Mouse (Mus musculus): ENCODE measurements around the gene Arcn1. TPM values are rescaled to one million over a fixed set of nuclear protein-coding genes. Genes with fewer than 3 reads are reported as not detected.
A peak's percentile ranks its signal among the peaks of the same experiment; 100 is the strongest.

Gene Arcn1
- polyA plus RNA-seq, 1 experiment = 47.9 TPM

DNA sequence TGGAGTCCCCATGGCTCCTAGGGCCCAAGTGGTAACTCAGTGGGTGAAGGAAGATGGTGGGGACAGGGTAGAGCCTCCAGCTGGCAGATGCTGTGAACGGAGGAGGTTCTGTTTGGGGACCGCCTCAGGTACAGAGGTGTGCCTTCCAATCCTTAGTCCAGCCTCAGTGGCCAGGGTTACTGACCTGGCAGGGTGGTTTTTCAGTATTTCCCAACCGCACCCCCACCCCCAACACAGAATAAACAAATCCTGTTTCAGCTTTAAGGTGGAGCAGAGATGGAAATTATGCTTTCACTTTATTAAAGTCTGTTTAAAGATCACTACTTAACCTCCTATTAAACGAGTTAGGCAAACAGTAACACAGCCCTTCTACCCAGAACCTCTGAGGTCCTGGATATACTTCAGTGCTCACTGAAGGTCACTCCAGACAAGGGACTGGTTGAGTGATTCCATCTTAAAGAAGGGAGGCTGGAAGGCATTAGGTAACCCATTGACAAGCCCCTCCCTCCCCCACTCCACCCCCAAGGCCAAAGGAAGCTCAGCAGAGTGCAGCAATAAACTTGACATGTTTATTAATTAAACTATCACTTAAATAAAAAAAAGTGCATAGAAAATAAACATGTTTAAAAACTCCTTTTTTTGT, 35.3 kb upstream of the Arcn1 start, which contains the start of gene Ttc36:
Gene Ttc36, minus strand, starts transcription at position 265 of the 643 bp plus-strand sequence.
- Histone ChIP-seq H3K4me1 (ENCODE audit: control insufficient read depth, insufficient read depth, insufficient read length, low read length) (peaks cover 22% of the 10 kb centered on the region; the same call in 1 of the 2 replicates), H3K36me3 (ENCODE audit: control insufficient read depth, insufficient read depth, low read length) (peaks cover 26% of the 10 kb centered on the region), H3K27me3 (ENCODE audit: control insufficient read depth, insufficient read depth, low read length) (no peaks in the 10 kb centered on the region), H3K27ac (ENCODE audit: insufficient read depth, low read depth, low read length) (no peak within 1 kb of the TSS), H3K4me3 (ENCODE audit: low read depth, low read length) (no peak within 1 kb of the TSS)
- WGBS = 51% methylated on average over 4 of the region's 4 CpGs
- TF ChIP-seq CTCF (IDR thresholded peaks at IDR 0.05; ENCODE audit: extremely low read depth, insufficient read length, insufficient replicate concordance, low read depth, low read length) = no peak
- no peak for TF ChIP-seq POLR2A (IDR thresholded peaks at IDR 0.05; ENCODE audit: low read depth, low read length)

GRCm38 (mm10) chr9:44801669-44802068, 34.0 kb upstream of the Arcn1 start:
- Histone ChIP-seq H3K36me3 (ENCODE audit: control insufficient read depth, insufficient read depth, low read length) (peaks cover 14% of the 10 kb centered on the region), H3K27ac (ENCODE audit: insufficient read depth, low read depth, low read length) (no peak overlapping the region), H3K4me3 (ENCODE audit: low read depth, low read length) (no peak overlapping the region), H3K4me1 (ENCODE audit: control insufficient read depth, insufficient read depth, insufficient read length, low read length) (peaks cover 22% of the 10 kb centered on the region; the same call in 1 of the 2 replicates), H3K27me3 (ENCODE audit: control insufficient read depth, insufficient read depth, low read length) (no peaks in the 10 kb centered on the region)
- 62% methylated on average over 6 of the region's 6 CpGs for WGBS
- TF ChIP-seq CTCF (IDR thresholded peaks at IDR 0.05; ENCODE audit: extremely low read depth, insufficient read length, insufficient replicate concordance, low read depth, low read length) (no peak), POLR2A (IDR thresholded peaks at IDR 0.05; ENCODE audit: low read depth, low read length) (no peak)

GRCm38 (mm10) chr9:44799958-44800324, 32.3 kb upstream of the Arcn1 start:
- WGBS = 19% methylated on average over 9 of the region's 9 CpGs
- H3K27me3 ChIP-seq (ENCODE audit: control insufficient read depth, insufficient read depth, low read length) = no peaks in the 10 kb centered on the region
- no peak for TF ChIP-seq CTCF (IDR thresholded peaks at IDR 0.05; ENCODE audit: extremely low read depth, insufficient read length, insufficient replicate concordance, low read depth, low read length)
- TF ChIP-seq POLR2A (IDR thresholded peaks at IDR 0.05; ENCODE audit: low read depth, low read length) = no peak
- peak overlapping the region; percentile 67; the same call in 1 of the 2 replicates for H3K4me3 ChIP-seq (ENCODE audit: low read depth, low read length)
- H3K4me1 ChIP-seq (ENCODE audit: control insufficient read depth, insufficient read depth, insufficient read length, low read length) = peaks cover 22% of the 10 kb centered on the region; the same call in 1 of the 2 replicates
- peaks cover 4% of the 10 kb centered on the region for H3K36me3 ChIP-seq (ENCODE audit: control insufficient read depth, insufficient read depth, low read length)
- peak overlapping the region; percentile 74 for H3K27ac ChIP-seq (ENCODE audit: insufficient read depth, low read depth, low read length)

DNA sequence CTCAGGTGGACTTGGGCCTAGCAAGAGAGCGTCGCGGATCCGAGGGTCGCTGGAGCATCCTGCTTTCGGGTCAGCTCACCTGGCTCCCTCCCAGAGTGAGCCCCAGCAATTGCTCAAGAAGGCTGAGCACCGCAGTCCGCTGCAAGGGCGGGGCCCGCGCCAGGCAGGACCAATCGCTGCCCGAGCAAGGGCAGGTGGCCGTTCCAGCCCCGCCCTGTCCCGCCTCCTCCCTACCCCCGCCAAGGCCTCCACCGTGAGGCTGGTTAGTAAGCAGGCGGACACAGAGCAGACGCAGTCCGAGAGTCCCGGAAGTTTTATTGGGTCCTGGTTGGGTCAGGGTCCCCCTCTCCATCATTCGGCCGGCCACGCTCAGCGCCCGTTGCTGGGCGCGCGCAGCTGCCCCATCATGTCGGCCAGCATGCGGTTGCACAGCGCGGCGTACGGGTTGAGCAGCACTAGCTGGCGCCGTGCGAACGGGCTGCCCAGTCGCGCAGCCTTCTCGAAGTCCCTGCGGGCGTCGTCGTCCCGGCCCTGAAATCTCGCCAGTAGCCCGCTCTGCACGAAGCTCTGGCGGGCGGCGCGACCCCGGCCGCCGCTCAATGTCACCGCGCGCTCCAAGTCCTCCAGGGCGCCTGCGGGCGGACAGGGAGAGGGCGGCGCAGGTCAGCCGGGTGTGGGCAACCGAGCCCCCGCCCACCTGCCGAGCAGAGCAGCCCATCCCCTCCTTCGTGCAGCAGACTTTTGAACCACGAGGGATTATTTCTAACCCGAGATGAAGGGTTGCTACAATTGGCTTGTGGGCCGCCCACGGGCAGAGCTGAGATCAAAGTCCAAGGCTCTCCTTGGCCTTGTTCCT, 31.7 kb upstream of the Arcn1 start, which contains the start of gene Tmem25:
Gene Tmem25, minus strand, starts transcription at position 206 of the 856 bp plus-strand sequence.
- Histone ChIP-seq H3K27me3 (ENCODE audit: control insufficient read depth, insufficient read depth, low read length) (no peaks in the 10 kb centered on the region), H3K4me3 (ENCODE audit: low read depth, low read length) (peak within 1 kb of the TSS; percentile 67), H3K4me1 (ENCODE audit: control insufficient read depth, insufficient read depth, insufficient read length, low read length) (peaks cover 22% of the 10 kb centered on the region; the same call in 1 of the 2 replicates), H3K27ac (ENCODE audit: insufficient read depth, low read depth, low read length) (peak within 1 kb of the TSS; percentile 88), H3K36me3 (ENCODE audit: control insufficient read depth, insufficient read depth, low read length) (0 out of 2 replicates have a peak, but pooled peaks cover 1% of the 10 kb centered on the region)
- TF ChIP-seq POLR2A (IDR thresholded peaks at IDR 0.05; ENCODE audit: low read depth, low read length) (peak; percentile 87), CTCF (IDR thresholded peaks at IDR 0.05; ENCODE audit: extremely low read depth, insufficient read length, insufficient replicate concordance, low read depth, low read length) (no peak)
- WGBS = under 1% methylated on average over 75 of the region's 75 CpGs

GRCm38 (mm10) chr9:44798298-44798697, 30.7 kb upstream of the Arcn1 start:
- no peak overlapping the region for H3K27ac ChIP-seq (ENCODE audit: insufficient read depth, low read depth, low read length)
- no peaks in the 10 kb centered on the region for H3K27me3 ChIP-seq (ENCODE audit: control insufficient read depth, insufficient read depth, low read length)
- H3K4me3 ChIP-seq (ENCODE audit: low read depth, low read length) = peak overlapping the region; percentile 67
- 47% methylated on average over 7 of the region's 7 CpGs for WGBS
- peaks cover 20% of the 10 kb centered on the region; the same call in 1 of the 2 replicates for H3K4me1 ChIP-seq (ENCODE audit: control insufficient read depth, insufficient read depth, insufficient read length, low read length)
- 0 out of 2 replicates have a peak, but pooled peaks cover 1% of the 10 kb centered on the region for H3K36me3 ChIP-seq (ENCODE audit: control insufficient read depth, insufficient read depth, low read length)
- TF ChIP-seq POLR2A (IDR thresholded peaks at IDR 0.05; ENCODE audit: low read depth, low read length) = no peak
- TF ChIP-seq CTCF (IDR thresholded peaks at IDR 0.05; ENCODE audit: extremely low read depth, insufficient read length, insufficient replicate concordance, low read depth, low read length) = no peak

GRCm38 (mm10) chr9:44792842-44793241, 25.2 kb upstream of the Arcn1 start:
- no peak for TF ChIP-seq CTCF (IDR thresholded peaks at IDR 0.05; ENCODE audit: extremely low read depth, insufficient read length, insufficient replicate concordance, low read depth, low read length)
- TF ChIP-seq POLR2A (IDR thresholded peaks at IDR 0.05; ENCODE audit: low read depth, low read length) = no peak
- Histone ChIP-seq H3K27me3 (ENCODE audit: control insufficient read depth, insufficient read depth, low read length) (no peaks in the 10 kb centered on the region), H3K27ac (ENCODE audit: insufficient read depth, low read depth, low read length) (no peak overlapping the region), H3K4me1 (ENCODE audit: control insufficient read depth, insufficient read depth, insufficient read length, low read length) (no peaks in the 10 kb centered on the region), H3K4me3 (ENCODE audit: low read depth, low read length) (no peak overlapping the region), H3K36me3 (ENCODE audit: control insufficient read depth, insufficient read depth, low read length) (peaks cover 28% of the 10 kb centered on the region)
- 86% methylated on average over 9 of the region's 9 CpGs for WGBS

Measured in small intestine, adult 2 months (tissue).